Mouse (Mus musculus) T-helper 2 cell (primary cell): Measurements from ENCODE around the gene Id3.

ENCODE experiments used
- in situ Hi-C: fragments of 300-600 bp; cut with MboI, MseI; formaldehyde crosslinking; loops from one replicate; pipeline ENCODE4 v1.15.1; 2025; ENCODE audit warnings: high pct_unique_total_duplicates

The Id3 gene

GRCm38 (mm10) chr4:136174216-136175193 lies 31.2 kb downstream of the Id3 start:
- in situ Hi-C loops: no loop called here

DNA sequence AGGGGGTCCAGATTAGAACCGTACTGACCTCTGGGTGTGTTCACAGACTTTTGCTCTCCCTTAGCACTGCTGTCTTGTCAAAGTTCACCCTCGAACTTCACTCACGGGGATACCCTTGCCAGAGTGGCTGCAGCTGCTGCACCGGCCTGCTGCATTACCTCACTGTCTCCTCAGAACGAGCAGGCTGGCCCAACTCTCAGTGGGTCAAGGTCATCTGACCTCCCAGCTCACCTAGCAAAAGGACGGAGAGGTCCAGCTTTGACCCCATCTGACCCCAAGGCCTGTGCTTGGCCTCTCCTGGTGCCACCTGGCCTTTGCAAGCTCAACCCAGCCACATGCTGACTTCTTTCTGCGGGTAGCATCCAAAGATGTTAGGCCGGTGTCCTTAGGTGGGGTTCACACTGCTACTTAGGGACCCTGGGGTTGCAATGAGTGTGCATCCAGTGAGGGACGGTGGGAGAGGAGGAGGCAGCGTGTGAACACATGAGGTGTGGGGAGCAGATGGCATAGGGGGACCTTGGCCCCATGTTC lies 32.8 kb downstream of the Id3 start:
- in situ Hi-C loops: no loop called here

GRCm38 (mm10) chr4:136177244-136177611 lies 33.9 kb downstream of the Id3 start:
- in situ Hi-C loops: no loop called here

DNA sequence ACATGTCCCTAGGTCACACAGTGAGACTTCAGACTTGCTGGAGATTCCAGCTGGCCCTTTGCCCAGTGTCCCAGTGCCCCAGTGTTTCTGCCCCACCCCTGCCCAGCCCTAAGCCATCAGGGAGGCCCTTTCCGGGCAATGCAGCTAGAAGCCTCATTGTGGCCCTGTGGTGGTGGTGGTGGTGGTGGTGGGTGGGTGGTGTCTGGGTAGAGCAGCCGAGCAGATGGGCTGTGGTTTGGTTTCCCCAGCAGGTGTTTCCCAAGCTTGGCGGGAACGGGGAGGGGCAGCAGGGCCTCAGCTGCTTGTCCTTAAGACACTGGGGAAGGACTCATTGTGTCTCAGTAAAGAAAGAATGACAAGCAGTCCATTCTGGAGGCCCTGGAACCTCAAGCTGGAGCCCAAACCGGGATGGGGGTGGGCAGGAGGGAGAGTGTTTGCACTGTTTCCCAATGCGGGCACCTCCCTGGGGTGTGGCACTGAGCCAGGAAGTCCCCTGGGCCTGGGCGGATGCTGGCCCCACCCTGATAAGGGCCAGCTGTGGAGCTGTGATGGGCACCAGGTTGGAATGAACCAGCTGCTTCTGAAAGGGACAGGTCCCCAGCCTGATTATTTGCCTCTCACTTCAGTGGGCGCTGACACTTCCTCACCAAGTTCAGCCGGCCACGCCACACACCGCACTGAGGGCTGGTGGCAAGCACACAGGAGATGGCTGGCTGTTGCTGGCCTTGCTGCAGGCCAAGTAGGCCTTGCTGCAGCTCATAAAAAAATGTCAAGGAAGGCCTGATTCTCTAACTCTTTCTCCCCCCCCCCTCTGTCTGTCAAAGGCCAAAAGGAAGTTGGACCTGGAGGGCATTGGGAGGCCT lies 34.5 kb downstream of the Id3 start:
- in situ Hi-C loops: no loop called here

- in situ Hi-C loops: no loop called here
These were observed 35.2 kb downstream of the Id3 start for GRCm38 (mm10) chr4:136178475-136178921.

DNA sequence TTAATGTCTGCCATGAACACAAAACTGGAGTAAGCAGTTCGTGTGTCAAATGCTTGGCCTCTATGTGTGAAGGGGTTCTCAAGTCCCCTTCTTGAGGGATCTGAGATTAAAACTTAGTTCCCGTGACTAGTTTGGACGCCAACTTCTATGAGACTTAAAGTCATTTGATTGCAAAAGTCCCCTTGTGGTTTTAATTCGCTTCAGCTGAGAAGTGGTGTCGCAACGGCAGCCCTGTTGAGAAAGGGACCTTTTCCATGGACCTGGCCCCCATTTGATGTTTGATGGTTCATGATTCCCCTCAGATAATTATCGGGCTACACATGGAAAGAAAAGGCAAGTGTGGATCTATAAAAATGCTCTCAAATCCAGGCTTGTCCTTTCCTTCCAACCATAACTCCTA lies 36.2 kb downstream of the Id3 start:
- in situ Hi-C loops: no loop called here

- in situ Hi-C loops: no loop called here
These were observed 36.7 kb downstream of the Id3 start for GRCm38 (mm10) chr4:136179998-136180397.

DNA sequence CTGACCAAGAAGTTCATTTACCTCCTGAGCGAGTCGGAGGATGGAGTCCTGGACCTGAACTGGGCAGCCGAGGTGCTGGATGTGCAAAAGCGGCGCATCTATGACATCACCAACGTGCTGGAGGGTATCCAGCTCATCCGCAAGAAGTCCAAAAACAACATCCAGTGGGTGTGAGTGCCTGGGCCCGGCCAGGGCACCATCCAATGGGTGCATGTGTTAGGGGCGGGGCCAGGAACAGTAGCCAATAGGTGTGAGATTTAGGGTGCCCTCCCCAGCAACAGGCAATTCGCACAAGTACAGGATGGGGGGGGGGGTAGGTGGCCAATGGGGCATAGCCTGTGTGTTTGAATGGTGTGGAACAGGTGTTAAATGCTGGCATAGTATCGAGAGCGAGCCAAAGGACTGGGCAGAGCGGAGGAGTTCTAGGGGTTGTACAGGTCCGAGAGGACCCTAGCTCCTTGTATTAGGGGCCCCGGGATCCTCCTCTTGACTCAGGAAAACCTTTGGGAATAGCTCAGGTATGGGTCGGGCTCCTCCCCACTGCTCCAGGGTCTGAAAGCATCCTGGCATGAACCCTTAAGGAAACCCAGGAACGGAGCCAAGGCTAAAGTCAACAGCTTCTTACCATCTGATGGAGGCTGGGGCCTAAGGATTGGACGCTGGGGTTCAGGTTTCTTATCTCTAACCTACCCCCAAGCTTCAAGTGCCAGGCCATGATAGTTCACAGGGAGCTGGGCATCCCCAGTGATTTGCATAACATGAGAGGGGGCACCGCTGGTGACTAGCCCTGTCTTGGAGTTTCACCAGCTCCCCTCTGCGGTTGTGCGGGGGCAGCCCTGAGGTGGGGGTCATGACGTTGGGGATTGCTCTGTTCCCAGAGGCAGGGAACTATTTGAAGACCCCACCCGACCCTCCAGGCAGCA lies 37.4 kb downstream of the Id3 start:
- in situ Hi-C loops: no loop called here

GRCm38 (mm10) chr4:136181367-136181766 lies 38.1 kb downstream of the Id3 start:
- in situ Hi-C loops: no loop called here

- in situ Hi-C loops: no loop called here
These were observed 42.1 kb downstream of the Id3 start for GRCm38 (mm10) chr4:136185375-136185774.

- in situ Hi-C loops: no loop called here
These were observed 43.0 kb downstream of the Id3 start for GRCm38 (mm10) chr4:136186315-136186714.

GRCm38 (mm10) chr4:136186739-136187472 lies 43.6 kb downstream of the Id3 start:
- in situ Hi-C loops: no loop called here

- in situ Hi-C loops: no loop called here
These were observed 45.9 kb downstream of the Id3 start for GRCm38 (mm10) chr4:136188973-136189737.

GRCm38 (mm10) chr4:136189912-136190311 lies 46.6 kb downstream of the Id3 start:
- in situ Hi-C loops: no loop called here

- in situ Hi-C loops: no loop called here
These were observed 50.3 kb downstream of the Id3 start for GRCm38 (mm10) chr4:136193571-136193970.

DNA sequence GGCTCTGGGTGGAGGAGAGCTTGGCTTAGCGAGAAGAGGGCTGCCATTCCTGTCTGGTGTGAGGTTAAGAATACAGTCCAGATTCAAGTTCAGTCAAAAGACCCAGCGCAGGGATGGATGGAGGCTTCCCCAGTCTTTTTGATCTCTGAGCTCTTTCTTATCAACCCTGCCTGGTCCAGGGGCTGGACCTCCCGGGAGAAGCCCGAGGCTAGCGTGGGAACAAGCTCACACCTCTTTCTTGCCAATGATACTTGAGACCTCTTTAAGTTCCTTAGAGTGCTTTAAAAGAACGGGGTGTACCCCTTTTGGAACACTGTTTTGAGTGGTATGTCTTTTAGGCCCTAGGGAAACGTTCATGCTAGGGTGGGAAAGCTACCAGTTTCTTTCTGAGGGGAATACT lies 51.7 kb downstream of the Id3 start:
- in situ Hi-C loops: loop anchor here (5.0 kb wide), 1 partner anchor 33 kb away; no protein-coding TSS in a partner anchor
